Mouse (Mus musculus) neural tube, embryonic 14.5 days (tissue): Measurements from ENCODE around the gene Cfap299. TPM values are rescaled to one million over a fixed set of nuclear protein-coding genes. Genes with fewer than 3 reads are reported as not detected.
"Not testable (repeated sequence)": the region's sequence is repeated elsewhere in the genome, so short reads cannot be mapped to it uniquely, and the experiment has no call there.

Source experiments
- ATAC-seq: fragments of 200-750 bp; cut with Nextera tagmentation; 2 replicates; pipeline ENCODE4 v1.8.0; 2017; ENCODE audit warnings: low read depth, mild to moderate bottlenecking, moderate TSS enrichment, moderate library complexity
- H3K27ac ChIP-seq: fragments of 300-500 bp; sonication (generic); 2 replicates; pipeline ENCODE4 v1.5.1; 2014; ENCODE audit warnings: low read depth, mild to moderate bottlenecking, control low read depth, low read length, moderate library complexity, mixed read lengths
- H3K27me3 ChIP-seq: fragments of 300-500 bp; sonication (generic); 2 replicates; pipeline ENCODE4 v1.6.1; 2014; ENCODE audit warnings: low read length; ENCODE audit not compliant: control insufficient read depth, insufficient read depth
- H3K36me3 ChIP-seq: fragments of 300-500 bp; sonication (generic); 2 replicates; pipeline ENCODE4 v1.6.1; 2014; ENCODE audit warnings: low read length, mixed read lengths; ENCODE audit not compliant: control insufficient read depth, insufficient read depth
- H3K4me1 ChIP-seq: fragments of 300-500 bp; sonication (generic); 2 replicates; pipeline ENCODE4 v1.6.1; 2014; ENCODE audit warnings: low read length; ENCODE audit not compliant: control insufficient read depth, insufficient read depth
- H3K4me2 ChIP-seq: fragments of 300-500 bp; sonication (generic); 2 replicates; pipeline ENCODE4 v1.6.1; 2014; ENCODE audit warnings: mild to moderate bottlenecking, low read depth, low read length, control low read depth
- H3K4me3 ChIP-seq: fragments of 300-500 bp; sonication (generic); 2 replicates; pipeline ENCODE4 v1.5.1; 2014; ENCODE audit warnings: low read depth, low read length, control low read depth, mixed read lengths
- H3K9ac ChIP-seq: fragments of 300-500 bp; sonication (generic); replicated peaks from 2 replicates; pipeline ENCODE4 v1.6.1; 2014; ENCODE audit warnings: low read depth, mild to moderate bottlenecking, control low read depth, low read length, mixed read lengths
- H3K9me3 ChIP-seq: fragments of 300-500 bp; sonication (generic); 2 replicates; pipeline ENCODE4 v1.6.1; 2016; ENCODE audit warnings: low read length; ENCODE audit not compliant: control insufficient read depth
- WGBS: fragments of 180-500 bp; shearing (Covaris S2); extraction: QIAGEN DNeasy Blood & Tissue Kit; methylation state at CpG from one replicate; pipeline ENCODE4 v1.1.7; 2014; 5-methylcytosine and 5-hydroxymethylcytosine counted together
- polyA plus RNA-seq: library from polyadenylated mRNA; unstranded; fragments of >200 nt; fragmentation: Nextera tagmentation; extraction: Ambion mirVana; gene quantifications from 2 replicates; pipeline ENCODE4 v1.2.1, GENCODE M21; 2014

Gene Cfap299
- polyA plus RNA-seq, 1 experiment from 2014 or later = 1.8 TPM

- H3K9ac ChIP-seq = no peak overlapping the region
- no peak overlapping the region for H3K4me3 ChIP-seq
- H3K9me3 ChIP-seq = no peaks in the 10 kb centered on the region
- H3K4me1 ChIP-seq = no peaks in the 10 kb centered on the region
- no peak overlapping the region for H3K27ac ChIP-seq
- 26% methylated on average over 9 of the region's 9 CpGs for WGBS
- ATAC-seq = no peak
- H3K36me3 ChIP-seq = no peaks in the 10 kb centered on the region
- no peaks in the 10 kb centered on the region for H3K27me3 ChIP-seq
- no peak overlapping the region for H3K4me2 ChIP-seq
Observed at GRCm38 (mm10) chr5:98306528-98306927, 22.6 kb upstream of the Cfap299 start.

DNA sequence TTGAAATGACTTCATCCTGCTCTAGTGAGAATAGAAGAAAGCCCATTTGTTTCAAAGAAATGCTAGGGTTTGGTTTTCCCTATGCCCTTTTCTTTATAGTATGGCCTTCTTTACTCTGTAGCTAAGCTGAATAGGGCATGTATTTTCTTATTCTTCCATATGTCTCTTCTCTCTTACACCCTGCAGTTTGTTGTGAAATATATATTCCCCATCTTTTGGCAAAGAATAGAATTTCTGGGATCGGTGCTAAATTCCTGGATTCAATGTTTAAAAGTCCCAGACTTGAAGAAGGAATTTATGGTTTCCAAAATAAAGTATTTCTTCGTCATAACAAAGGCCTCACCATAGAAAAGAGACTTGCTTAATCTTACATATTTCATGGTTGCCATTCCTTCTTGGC, 2.5 kb upstream of the Cfap299 start:
- Histone ChIP-seq H3K9me3 (no peaks in the 10 kb centered on the region), H3K27me3 (no peaks in the 10 kb centered on the region), H3K36me3 (no peaks in the 10 kb centered on the region), H3K4me1 (no peaks in the 10 kb centered on the region), H3K4me2 (no peak overlapping the region), H3K4me3 (no peak overlapping the region), H3K27ac (no peak overlapping the region), H3K9ac (no peak overlapping the region)
- WGBS = 88% methylated on average over 2 of the region's 2 CpGs
- ATAC-seq = no peak

GRCm38 (mm10) chr5:98343751-98344150, 14.6 kb downstream of the Cfap299 start:
- WGBS = 86% methylated on average over 16 of the region's 16 CpGs
- not testable (repeated sequence) for H3K27me3 ChIP-seq, H3K4me3 ChIP-seq, H3K4me2 ChIP-seq, H3K9me3 ChIP-seq, H3K4me1 ChIP-seq, H3K36me3 ChIP-seq, H3K9ac ChIP-seq, H3K27ac ChIP-seq, ATAC-seq

- Histone ChIP-seq H3K27me3 (no peaks in the 10 kb centered on the region), H3K4me2 (no peak overlapping the region), H3K9me3 (no peaks in the 10 kb centered on the region), H3K4me3 (no peak overlapping the region), H3K9ac (no peak overlapping the region), H3K36me3 (no peaks in the 10 kb centered on the region), H3K4me1 (no peaks in the 10 kb centered on the region), H3K27ac (no peak overlapping the region)
- 73% methylated on average over 2 of the region's 2 CpGs for WGBS
- ATAC-seq = no peak
Observed at GRCm38 (mm10) chr5:98344581-98344980, 15.5 kb downstream of the Cfap299 start.

GRCm38 (mm10) chr5:98346067-98346466, 17.0 kb downstream of the Cfap299 start:
- no peak overlapping the region for H3K4me2 ChIP-seq
- no peak overlapping the region for H3K9ac ChIP-seq
- no peaks in the 10 kb centered on the region for H3K9me3 ChIP-seq
- H3K27me3 ChIP-seq = no peaks in the 10 kb centered on the region
- WGBS = 50% methylated on average over 7 of the region's 7 CpGs
- H3K36me3 ChIP-seq = no peaks in the 10 kb centered on the region
- no peak overlapping the region for H3K4me3 ChIP-seq
- no peak for ATAC-seq
- H3K27ac ChIP-seq = no peak overlapping the region
- no peaks in the 10 kb centered on the region for H3K4me1 ChIP-seq

DNA sequence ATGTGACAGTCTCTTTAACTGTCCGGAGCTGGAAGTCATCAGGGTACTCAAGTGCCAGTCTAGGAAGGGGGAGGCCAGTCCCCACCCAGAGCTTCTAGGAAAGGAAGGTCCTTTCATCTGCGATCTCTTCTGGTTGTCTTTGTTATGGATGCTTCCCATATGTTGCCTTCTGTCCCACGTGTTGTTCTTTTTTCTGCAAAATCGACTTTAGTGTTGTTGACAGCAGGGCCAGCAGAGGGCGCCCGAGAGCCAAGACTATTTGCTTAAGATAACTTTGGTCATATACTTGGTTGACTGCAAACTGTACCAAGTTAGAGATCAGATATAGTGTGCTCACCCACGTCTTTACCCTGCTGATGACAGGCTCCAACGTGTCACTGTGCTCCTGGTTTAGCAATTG, 19.5 kb downstream of the Cfap299 start:
- Histone ChIP-seq H3K9ac (no peak overlapping the region), H3K27ac (no peak overlapping the region), H3K4me2 (no peak overlapping the region), H3K27me3 (no peaks in the 10 kb centered on the region), H3K4me1 (no peaks in the 10 kb centered on the region), H3K4me3 (no peak overlapping the region), H3K9me3 (no peaks in the 10 kb centered on the region), H3K36me3 (no peaks in the 10 kb centered on the region)
- 13% methylated on average over 8 of the region's 8 CpGs for WGBS
- peak; percentile 77; the same call in 1 of the 2 replicates for ATAC-seq

- ATAC-seq = no peak
- Histone ChIP-seq H3K9me3 (no peaks in the 10 kb centered on the region), H3K4me3 (no peak overlapping the region), H3K4me2 (no peak overlapping the region), H3K9ac (no peak overlapping the region), H3K36me3 (no peaks in the 10 kb centered on the region), H3K27ac (no peak overlapping the region), H3K4me1 (no peaks in the 10 kb centered on the region), H3K27me3 (no peaks in the 10 kb centered on the region)
- 92% methylated on average over 7 of the region's 7 CpGs for WGBS
Observed at GRCm38 (mm10) chr5:98359912-98360311, 30.8 kb downstream of the Cfap299 start.

DNA sequence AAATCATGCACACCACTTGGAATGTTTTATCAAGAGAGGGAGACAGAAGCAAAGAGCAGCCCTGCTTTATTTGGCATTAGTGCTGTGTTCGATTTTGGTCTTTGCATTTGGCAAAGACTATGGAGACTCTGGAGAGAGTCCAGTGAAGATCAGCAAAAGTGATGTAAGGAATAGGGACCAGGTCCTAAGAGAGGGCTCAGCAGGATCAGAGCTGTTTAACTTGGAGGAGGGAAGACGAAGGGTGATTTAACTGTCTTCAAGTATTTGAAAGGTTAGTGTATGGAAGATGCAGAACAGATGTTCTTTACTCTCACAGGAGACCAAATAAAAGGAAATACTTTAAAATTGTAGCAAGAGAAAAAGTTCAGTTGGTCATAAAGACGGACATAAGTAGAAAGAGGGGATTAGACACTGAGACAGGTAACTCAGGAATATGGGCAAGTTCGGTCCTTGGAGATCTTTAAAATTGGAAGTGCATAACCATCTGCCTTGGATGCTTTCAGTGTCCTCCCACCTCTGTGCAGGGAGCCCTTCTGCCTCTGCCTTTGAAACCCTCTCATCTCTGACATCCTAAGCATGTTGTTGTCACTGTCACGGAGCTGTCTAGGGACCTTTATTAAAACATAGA, 31.8 kb downstream of the Cfap299 start:
- H3K4me2 ChIP-seq = no peak overlapping the region
- no peaks in the 10 kb centered on the region for H3K36me3 ChIP-seq
- 86% methylated on average over 5 of the region's 5 CpGs for WGBS
- H3K27me3 ChIP-seq = no peaks in the 10 kb centered on the region
- no peak overlapping the region for H3K9ac ChIP-seq
- ATAC-seq = no peak
- H3K9me3 ChIP-seq = no peaks in the 10 kb centered on the region
- H3K27ac ChIP-seq = no peak overlapping the region
- H3K4me1 ChIP-seq = no peaks in the 10 kb centered on the region
- H3K4me3 ChIP-seq = no peak overlapping the region

GRCm38 (mm10) chr5:98363428-98363827, 34.3 kb downstream of the Cfap299 start:
- H3K4me3 ChIP-seq = no peak overlapping the region
- no peak for ATAC-seq
- H3K27ac ChIP-seq = no peak overlapping the region
- H3K4me2 ChIP-seq = no peak overlapping the region
- H3K27me3 ChIP-seq = no peaks in the 10 kb centered on the region
- no peak overlapping the region for H3K9ac ChIP-seq
- H3K36me3 ChIP-seq = no peaks in the 10 kb centered on the region
- no peaks in the 10 kb centered on the region for H3K4me1 ChIP-seq
- H3K9me3 ChIP-seq = no peaks in the 10 kb centered on the region
- WGBS = 49% methylated on average over 8 of the region's 8 CpGs
